Mouse (Mus musculus) thymus, adult 2 months (tissue): ENCODE data around the gene Prg2.

Source experiments
- CTCF ChIP-seq: fragments of 200-500 bp; IDR thresholded peaks from 2 replicates; pipeline ENCODE4 v1.5.1; 2012; ENCODE audit warnings: mild to moderate bottlenecking, control low read depth, low read length, moderate library complexity, borderline replicate concordance; ENCODE audit not compliant: control insufficient read depth, poor library complexity, insufficient read depth; ENCODE audit errors: extremely low read depth
- POLR2A ChIP-seq: fragments of 200-500 bp; IDR thresholded peaks from 2 replicates; pipeline ENCODE4 v1.6.1; 2012; ENCODE audit warnings: mild to moderate bottlenecking, low read length, control low read depth, moderate library complexity; ENCODE audit not compliant: control insufficient read depth, poor library complexity, insufficient read depth; ENCODE audit errors: extremely low read depth

DNA sequence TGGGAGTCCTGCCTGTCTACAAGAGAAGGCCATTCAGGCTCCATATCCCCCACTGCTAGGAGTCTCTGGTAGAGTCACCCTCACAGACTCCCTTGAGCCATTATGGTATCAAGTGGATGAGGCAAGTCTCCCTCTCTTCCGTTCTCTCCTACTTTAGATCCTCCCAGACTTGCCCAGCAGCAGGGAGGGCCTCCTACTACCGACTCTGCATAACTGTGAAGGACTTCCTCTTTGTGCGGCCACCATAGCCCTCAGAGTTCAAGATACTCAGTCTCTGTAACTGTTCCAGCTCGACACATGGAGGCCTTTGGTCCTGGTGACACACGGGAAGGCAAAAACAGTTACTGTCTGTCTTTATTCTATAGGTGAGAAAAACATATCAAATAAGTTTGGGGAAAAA, 47.0 kb downstream of the Prg2 start:
- no peak for TF ChIP-seq CTCF
- TF ChIP-seq POLR2A, result no peak
